Mouse (Mus musculus): ENCODE measurements around the gene Zcrb1. TPM values are rescaled to one million over a fixed set of nuclear protein-coding genes. Genes with fewer than 3 reads are reported as not detected.

The Zcrb1 gene
- polyA plus RNA-seq, 1 experiment from 2014 or later, result 175 TPM

GRCm38 (mm10) chr15:93414456-93414855, 16.3 kb upstream of the Zcrb1 start:
- Histone ChIP-seq H3K27me3 (ENCODE audit: control insufficient read depth, insufficient read depth, low read length) (no peaks in the 10 kb centered on the region), H3K9ac (ENCODE audit: low read depth, low read length) (no peak overlapping the region), H3K4me2 (replicated peaks; ENCODE audit: low read depth, low read length) (no peak overlapping the region), H3K36me3 (ENCODE audit: control insufficient read depth, insufficient read depth, low read length) (no peaks in the 10 kb centered on the region), H3K27ac (ENCODE audit: low read depth, low read length) (no peak overlapping the region), H3K4me1 (replicated peaks; ENCODE audit: control insufficient read depth, insufficient read depth, low read length) (no peaks in the 10 kb centered on the region), H3K9me3 (ENCODE audit: control insufficient read depth, low read length) (no peaks in the 10 kb centered on the region), H3K4me3 (ENCODE audit: low read depth, low read length) (no peak overlapping the region)
- 89% methylated on average over 9 of the region's 9 CpGs for WGBS
- ATAC-seq (ENCODE audit: low FRiP score) (no peak), DNase-seq (ENCODE audit: low spot score) (no peak)

GRCm38 (mm10) chr15:93412445-93412844, 14.3 kb upstream of the Zcrb1 start:
- Histone ChIP-seq H3K36me3 (ENCODE audit: control insufficient read depth, insufficient read depth, low read length) (no peaks in the 10 kb centered on the region), H3K4me2 (replicated peaks; ENCODE audit: low read depth, low read length) (no peak overlapping the region), H3K9me3 (ENCODE audit: control insufficient read depth, low read length) (no peaks in the 10 kb centered on the region), H3K27ac (ENCODE audit: low read depth, low read length) (no peak overlapping the region), H3K4me1 (replicated peaks; ENCODE audit: control insufficient read depth, insufficient read depth, low read length) (no peaks in the 10 kb centered on the region), H3K4me3 (ENCODE audit: low read depth, low read length) (no peak overlapping the region), H3K9ac (ENCODE audit: low read depth, low read length) (no peak overlapping the region), H3K27me3 (ENCODE audit: control insufficient read depth, insufficient read depth, low read length) (no peaks in the 10 kb centered on the region)
- DNase-seq (ENCODE audit: low spot score), result no peak
- 92% methylated on average over 3 of the region's 3 CpGs for WGBS
- ATAC-seq (ENCODE audit: low FRiP score), result no peak

GRCm38 (mm10) chr15:93406492-93406891, 8.4 kb upstream of the Zcrb1 start:
- DNase-seq (ENCODE audit: low spot score), result no peak
- 93% methylated on average over 5 of the region's 5 CpGs for WGBS
- no peak overlapping the region for H3K4me2 ChIP-seq (replicated peaks; ENCODE audit: low read depth, low read length)
- H3K9me3 ChIP-seq (ENCODE audit: control insufficient read depth, low read length), result no peaks in the 10 kb centered on the region
- no peak for ATAC-seq (ENCODE audit: low FRiP score)
- no peaks in the 10 kb centered on the region for H3K4me1 ChIP-seq (replicated peaks; ENCODE audit: control insufficient read depth, insufficient read depth, low read length)
- no peaks in the 10 kb centered on the region for H3K36me3 ChIP-seq (ENCODE audit: control insufficient read depth, insufficient read depth, low read length)
- no peak overlapping the region for H3K4me3 ChIP-seq (ENCODE audit: low read depth, low read length)
- no peak overlapping the region for H3K9ac ChIP-seq (ENCODE audit: low read depth, low read length)
- H3K27ac ChIP-seq (ENCODE audit: low read depth, low read length), result no peak overlapping the region
- no peaks in the 10 kb centered on the region for H3K27me3 ChIP-seq (ENCODE audit: control insufficient read depth, insufficient read depth, low read length)

- no peaks in the 10 kb centered on the region for H3K9me3 ChIP-seq (ENCODE audit: control insufficient read depth, low read length)
- no peaks in the 10 kb centered on the region for H3K36me3 ChIP-seq (ENCODE audit: control insufficient read depth, insufficient read depth, low read length)
- no peak overlapping the region for H3K4me2 ChIP-seq (replicated peaks; ENCODE audit: low read depth, low read length)
- no peak overlapping the region for H3K9ac ChIP-seq (ENCODE audit: low read depth, low read length)
- ATAC-seq (ENCODE audit: low FRiP score), result no peak
- no peak overlapping the region for H3K4me3 ChIP-seq (ENCODE audit: low read depth, low read length)
- WGBS, result 93% methylated on average over 7 of the region's 7 CpGs
- no peak for DNase-seq (ENCODE audit: low spot score)
- no peaks in the 10 kb centered on the region for H3K27me3 ChIP-seq (ENCODE audit: control insufficient read depth, insufficient read depth, low read length)
- no peaks in the 10 kb centered on the region for H3K4me1 ChIP-seq (replicated peaks; ENCODE audit: control insufficient read depth, insufficient read depth, low read length)
- H3K27ac ChIP-seq (ENCODE audit: low read depth, low read length), result no peak overlapping the region
These were observed 7.4 kb upstream of the Zcrb1 start for GRCm38 (mm10) chr15:93405446-93405986.

- Histone ChIP-seq H3K27me3 (ENCODE audit: control insufficient read depth, insufficient read depth, low read length) (no peaks in the 10 kb centered on the region), H3K27ac (ENCODE audit: low read depth, low read length) (no peak overlapping the region), H3K9ac (ENCODE audit: low read depth, low read length) (no peak overlapping the region), H3K36me3 (ENCODE audit: control insufficient read depth, insufficient read depth, low read length) (no peaks in the 10 kb centered on the region), H3K4me3 (ENCODE audit: low read depth, low read length) (no peak overlapping the region), H3K9me3 (ENCODE audit: control insufficient read depth, low read length) (no peaks in the 10 kb centered on the region), H3K4me2 (replicated peaks; ENCODE audit: low read depth, low read length) (no peak overlapping the region), H3K4me1 (replicated peaks; ENCODE audit: control insufficient read depth, insufficient read depth, low read length) (no peaks in the 10 kb centered on the region)
- ATAC-seq (ENCODE audit: low FRiP score) (no peak), DNase-seq (ENCODE audit: low spot score) (no peak)
These were observed 6.7 kb upstream of the Zcrb1 start for GRCm38 (mm10) chr15:93404849-93405248.

GRCm38 (mm10) chr15:93402730-93403129, 4.6 kb upstream of the Zcrb1 start:
- H3K4me1 ChIP-seq (replicated peaks; ENCODE audit: control insufficient read depth, insufficient read depth, low read length), result peaks cover 5% of the 10 kb centered on the region
- WGBS, result 96% methylated on average over 2 of the region's 2 CpGs
- no peak overlapping the region for H3K4me3 ChIP-seq (ENCODE audit: low read depth, low read length)
- DNase-seq (ENCODE audit: low spot score), result no peak
- H3K27me3 ChIP-seq (ENCODE audit: control insufficient read depth, insufficient read depth, low read length), result no peaks in the 10 kb centered on the region
- no peak overlapping the region for H3K4me2 ChIP-seq (replicated peaks; ENCODE audit: low read depth, low read length)
- ATAC-seq (ENCODE audit: low FRiP score), result no peak
- no peak overlapping the region for H3K9ac ChIP-seq (ENCODE audit: low read depth, low read length)
- no peaks in the 10 kb centered on the region for H3K9me3 ChIP-seq (ENCODE audit: control insufficient read depth, low read length)
- no peaks in the 10 kb centered on the region for H3K36me3 ChIP-seq (ENCODE audit: control insufficient read depth, insufficient read depth, low read length)
- no peak overlapping the region for H3K27ac ChIP-seq (ENCODE audit: low read depth, low read length)

GRCm38 (mm10) chr15:93401446-93401845, 3.3 kb upstream of the Zcrb1 start:
- 92% methylated on average over 4 of the region's 4 CpGs for WGBS
- no peaks in the 10 kb centered on the region for H3K36me3 ChIP-seq (ENCODE audit: control insufficient read depth, insufficient read depth, low read length)
- no peak for ATAC-seq (ENCODE audit: low FRiP score)

GRCm38 (mm10) chr15:93398699-93399540, 786 bp upstream of the Zcrb1 start:
- DNase-seq (ENCODE audit: low spot score) (peak; percentile 41), ATAC-seq (ENCODE audit: low FRiP score) (peak; percentile 61)
- no peaks in the 10 kb centered on the region for H3K27me3 ChIP-seq (ENCODE audit: control insufficient read depth, insufficient read depth, low read length)
- peak overlapping the region; percentile 30; the same call in 1 of the 2 replicates for H3K27ac ChIP-seq (ENCODE audit: low read depth, low read length)
- H3K9ac ChIP-seq (ENCODE audit: low read depth, low read length), result peak overlapping the region; percentile 84
- no peaks in the 10 kb centered on the region for H3K9me3 ChIP-seq (ENCODE audit: control insufficient read depth, low read length)
- WGBS, result 1% methylated on average over 36 of the region's 36 CpGs
- peak overlapping the region; percentile 69 for H3K4me3 ChIP-seq (ENCODE audit: low read depth, low read length)
- H3K4me2 ChIP-seq (replicated peaks; ENCODE audit: low read depth, low read length), result peak overlapping the region; percentile 44
- peaks cover 5% of the 10 kb centered on the region for H3K4me1 ChIP-seq (replicated peaks; ENCODE audit: control insufficient read depth, insufficient read depth, low read length)
- no peaks in the 10 kb centered on the region for H3K36me3 ChIP-seq (ENCODE audit: control insufficient read depth, insufficient read depth, low read length)

More at GRCm38 (mm10) chr15:93401446-93401845, 3.3 kb upstream of the Zcrb1 start:
- Histone ChIP-seq H3K4me1 (replicated peaks; ENCODE audit: control insufficient read depth, insufficient read depth, low read length) (peaks cover 5% of the 10 kb centered on the region), H3K4me3 (ENCODE audit: low read depth, low read length) (no peak overlapping the region), H3K4me2 (replicated peaks; ENCODE audit: low read depth, low read length) (no peak overlapping the region), H3K27me3 (ENCODE audit: control insufficient read depth, insufficient read depth, low read length) (no peaks in the 10 kb centered on the region), H3K9me3 (ENCODE audit: control insufficient read depth, low read length) (no peaks in the 10 kb centered on the region), H3K9ac (ENCODE audit: low read depth, low read length) (no peak overlapping the region), H3K27ac (ENCODE audit: low read depth, low read length) (no peak overlapping the region)
- no peak for DNase-seq (ENCODE audit: low spot score)

- H3K9ac ChIP-seq (ENCODE audit: low read depth, low read length), result peak overlapping the region; percentile 84
- peak overlapping the region; percentile 44 for H3K4me2 ChIP-seq (replicated peaks; ENCODE audit: low read depth, low read length)
- H3K4me3 ChIP-seq (ENCODE audit: low read depth, low read length), result peak overlapping the region; percentile 69
- ATAC-seq (ENCODE audit: low FRiP score) (no peak), DNase-seq (ENCODE audit: low spot score) (peak; percentile 22)
- H3K36me3 ChIP-seq (ENCODE audit: control insufficient read depth, insufficient read depth, low read length), result no peaks in the 10 kb centered on the region
- peaks cover 5% of the 10 kb centered on the region for H3K4me1 ChIP-seq (replicated peaks; ENCODE audit: control insufficient read depth, insufficient read depth, low read length)
- H3K9me3 ChIP-seq (ENCODE audit: control insufficient read depth, low read length), result no peaks in the 10 kb centered on the region
- under 1% methylated on average over 11 of the region's 11 CpGs for WGBS
- H3K27me3 ChIP-seq (ENCODE audit: control insufficient read depth, insufficient read depth, low read length), result no peaks in the 10 kb centered on the region
- H3K27ac ChIP-seq (ENCODE audit: low read depth, low read length), result no peak overlapping the region
These were observed 865 bp downstream of the Zcrb1 start for GRCm38 (mm10) chr15:93397269-93397668.

Data from hindbrain, embryonic 11.5 days (tissue).